8 mouse cellular contexts compared by ENCODE assay signal in the genomic region with DNA sequence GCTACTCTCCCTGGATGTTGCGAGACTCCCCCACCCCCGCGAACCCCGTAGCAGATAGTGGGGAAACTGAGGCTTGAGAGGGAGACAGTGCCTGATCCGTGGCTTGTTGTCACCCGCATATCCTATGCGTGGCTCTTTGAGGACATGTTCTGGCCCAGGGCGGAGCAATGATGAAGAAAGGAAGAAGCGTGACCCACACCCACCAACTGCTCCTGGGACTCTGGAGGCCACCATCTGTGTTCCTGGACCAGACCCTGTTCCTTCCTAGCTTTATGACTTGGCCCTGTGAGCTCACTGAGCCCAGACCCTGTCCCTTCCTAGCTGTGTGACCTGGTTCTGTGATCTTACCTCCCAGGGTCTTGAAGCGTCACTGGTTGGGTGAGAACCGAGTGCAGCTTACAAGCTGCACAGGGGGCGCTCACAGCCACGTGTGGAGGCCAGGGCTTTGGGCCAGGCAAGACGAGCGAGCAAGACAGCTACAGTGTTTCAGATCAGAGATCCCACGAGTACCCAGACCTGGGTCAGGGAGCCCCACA. TPM values are rescaled to one million over a fixed set of nuclear protein-coding genes. Genes with fewer than 3 reads are reported as not detected.
A peak's percentile ranks its signal among the peaks of the same experiment; 100 is the strongest.
DNase-seq lines count a peak whose midpoint lies in the region; ATAC-seq and TF ChIP-seq lines count a peak whose summit lies in the region.

No protein-coding gene starts in this region.

- no peak for TF ChIP-seq EP300 in stomach, postnatal 0 days (optimal IDR thresholded peaks at IDR 0.05)

- H3K4me2 ChIP-seq in kidney, embryonic 15.5 days, result peak overlapping the region; percentile 80
- H3K4me2 ChIP-seq in stomach, postnatal 0 days (replicated peaks; ENCODE audit: low read depth), result peak overlapping the region; percentile 77

- peak; percentile 12 for ATAC-seq in kidney, embryonic 15.5 days (replicated peaks; ENCODE audit: low FRiP score)
- peak; percentile 0; the same call in 1 of the 2 replicates for ATAC-seq in stomach, postnatal 0 days (ENCODE audit: low FRiP score, low TSS enrichment)

- WGBS in kidney, embryonic 15.5 days, result 6% methylated on average over 16 of the region's 16 CpGs
- 12% methylated on average over 16 of the region's 16 CpGs for WGBS in stomach, postnatal 0 days

- peak; percentile 40 to 53 for DNase-seq in cerebellum, postnatal 10 days
- DNase-seq in cerebellum, adult 8-10 months, result no peak
- peak; percentile 61 for DNase-seq in R1 (ENCODE audit: low read depth, low spot score)
- peak; percentile 63 for DNase-seq in gastrocnemius, postnatal 14 days
- peak; percentile 38 for DNase-seq in lung, postnatal 25 days (ENCODE audit: low spot score)
- DNase-seq in stomach, postnatal 0 days (ENCODE audit: low spot score), result no peak
- DNase-seq in spleen, adult 12 weeks (ENCODE audit: low spot score), result no peak

- H3K4me3 ChIP-seq in kidney, embryonic 15.5 days (replicated peaks), result peak overlapping the region; percentile 44
- peak overlapping the region; percentile 37 for H3K4me3 ChIP-seq in stomach, postnatal 0 days (ENCODE audit: low read depth, low read length)

- H3K27ac ChIP-seq in kidney, embryonic 15.5 days, result peak overlapping the region; percentile 96
- peak overlapping the region; percentile 88 for H3K27ac ChIP-seq in stomach, postnatal 0 days (replicated peaks)

- TF ChIP-seq CTCF in stomach, postnatal 0 days (IDR thresholded peaks at IDR 0.05; ENCODE audit: low read depth), result peak; percentile 67

- H3K9ac ChIP-seq in kidney, embryonic 15.5 days, result peak overlapping the region; percentile 11; the same call in 1 of the 2 replicates
- H3K9ac ChIP-seq in stomach, postnatal 0 days (ENCODE audit: low read length), result peak overlapping the region; percentile 62

- intact Hi-C loops in gastrocnemius, postnatal 14 days (cut with DNase I; ENCODE audit: low total_unique reads), result loop anchor here (10.0 kb wide), 1 partner anchor 92 kb away; no protein-coding TSS in a partner anchor

- no peaks in the 10 kb centered on the region for H3K9me3 ChIP-seq in kidney, embryonic 15.5 days (replicated peaks)
- no peaks in the 10 kb centered on the region for H3K9me3 ChIP-seq in stomach, postnatal 0 days (ENCODE audit: control insufficient read depth, low read length)

- H3K36me3 ChIP-seq in kidney, embryonic 15.5 days, result no peaks in the 10 kb centered on the region
- H3K36me3 ChIP-seq in stomach, postnatal 0 days (ENCODE audit: control insufficient read depth, insufficient read depth, low read length), result no peaks in the 10 kb centered on the region

- H3K4me1 ChIP-seq in kidney, embryonic 15.5 days, result peaks cover 83% of the 10 kb centered on the region
- peaks cover 18% of the 10 kb centered on the region for H3K4me1 ChIP-seq in stomach, postnatal 0 days (replicated peaks; ENCODE audit: control insufficient read depth, insufficient read depth)

- peaks cover 7% of the 10 kb centered on the region; the same call in 1 of the 2 replicates for H3K27me3 ChIP-seq in kidney, embryonic 15.5 days
- no peaks in the 10 kb centered on the region for H3K27me3 ChIP-seq in stomach, postnatal 0 days (ENCODE audit: control insufficient read depth, insufficient read depth, low read length)

RNA-seq across cellular contexts. Expression of a gene that starts 48.7 kb away (rescaled TPM):
- 10 to 100 TPM; 22.7 to 28.7 TPM for total RNA-seq in gastrocnemius, postnatal 14 days (2021)
- 8.3 and 10.0 TPM in 2 replicates for polyA plus RNA-seq in kidney, embryonic 15.5 days (2015; fragmentation: Nextera tagmentation; extraction: Ambion mirVana)
- 6.4 and 7.0 TPM in 2 replicates for polyA plus RNA-seq in stomach, postnatal 0 days (2015; fragmentation: Nextera tagmentation; extraction: Ambion mirVana)

Comparison
In these comparisons a context has a peak if more than half of its experiments do, and no peak if none do; other contexts are left out.
1. DNase-seq: peak in cerebellum, postnatal 10 days (2 of 2), R1 (single experiment), gastrocnemius, postnatal 14 days (single experiment) and lung, postnatal 25 days (single experiment); none in cerebellum, adult 8-10 months (single experiment), stomach, postnatal 0 days (single experiment) and spleen, adult 12 weeks (single experiment).